Comparison of ENCODE assay signal across 8 mouse cellular contexts in the genomic region with DNA sequence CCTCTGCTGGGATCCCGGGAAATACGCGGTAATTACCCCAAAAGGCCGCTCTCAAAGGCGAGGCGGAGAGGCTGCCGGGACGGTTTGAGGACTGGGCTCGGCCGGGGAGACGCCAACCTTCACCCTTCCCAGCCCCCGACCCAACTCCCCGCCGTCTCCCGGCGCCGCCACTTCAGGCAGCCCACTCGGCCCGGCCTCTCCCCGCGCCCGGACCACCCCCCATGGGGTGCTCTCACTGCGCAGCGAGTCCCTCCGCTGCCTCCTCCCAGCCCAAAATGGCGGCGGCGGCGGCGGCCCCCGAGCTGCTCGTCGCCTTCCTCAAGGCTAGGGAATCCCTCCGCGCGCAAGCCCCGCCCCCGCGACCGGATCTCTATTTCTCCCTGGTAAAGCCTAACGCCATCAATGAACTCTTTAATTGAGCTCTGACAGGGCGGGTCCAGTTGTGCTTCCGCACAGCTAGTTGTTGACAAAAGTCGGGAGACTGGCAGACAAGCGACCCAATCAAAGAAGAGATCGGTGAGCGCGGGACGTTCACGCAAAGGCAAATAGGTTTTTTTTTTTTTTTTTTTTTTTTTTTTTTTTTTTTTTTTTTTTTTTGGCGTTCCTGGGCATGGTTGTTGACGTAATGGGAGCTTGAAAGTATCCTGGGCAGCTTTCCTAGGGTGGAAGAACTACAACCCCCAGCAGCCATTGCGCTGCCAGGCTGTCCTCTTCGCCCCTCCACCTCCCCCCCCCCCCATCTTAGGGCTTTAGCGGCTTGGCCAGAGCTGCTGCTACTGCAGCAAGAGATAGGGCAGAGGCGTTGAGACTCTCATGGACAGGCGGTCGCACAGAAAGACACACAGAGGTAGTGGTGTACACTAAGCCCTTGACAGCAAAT. TPM values are rescaled to one million over a fixed set of nuclear protein-coding genes. Genes with fewer than 3 reads are reported as not detected.
DNase-seq lines count a peak whose midpoint lies in the region; ATAC-seq lines count a peak whose summit lies in the region.

No protein-coding gene starts in this region.

- no peaks in the 10 kb centered on the region for H3K36me3 ChIP-seq in hindbrain, embryonic 12.5 days

- H3K4me2 ChIP-seq in hindbrain, embryonic 12.5 days (replicated peaks): peak overlapping the region; percentile 63

- H3K9ac ChIP-seq in hindbrain, embryonic 12.5 days: peak overlapping the region; percentile 99

- peak; percentile 100 for DNase-seq in NIH3T3 (ENCODE audit: low read depth)
- DNase-seq in cerebellum, postnatal 10 days: peak; percentile 100
- peak; percentile 100 for DNase-seq in frontal cortex, postnatal 10 days (ENCODE audit: low spot score in 2 of 2)
- DNase-seq in layer of hippocampus, postnatal 14 days (ENCODE audit: low spot score in 2 of 2): peak; percentile 100
- peak; percentile 100 for DNase-seq in lung, postnatal 14 days
- peak; percentile 99 for DNase-seq in retina, adult 2 months (ENCODE audit: low read depth, low spot score)
- peak; percentile 100 for DNase-seq in thymus, postnatal 36 days

- H3K4me3 ChIP-seq in hindbrain, embryonic 12.5 days: peak overlapping the region; percentile 86

- WGBS in hindbrain, embryonic 12.5 days: under 1% methylated on average over 58 of the region's 58 CpGs

- no peaks in the 10 kb centered on the region for H3K27me3 ChIP-seq in hindbrain, embryonic 12.5 days

- peaks cover 38% of the 10 kb centered on the region for H3K4me1 ChIP-seq in hindbrain, embryonic 12.5 days

- peak overlapping the region; percentile 97 for H3K27ac ChIP-seq in hindbrain, embryonic 12.5 days

- ATAC-seq in hindbrain, embryonic 12.5 days (ENCODE audit: low FRiP score): peak; percentile 91

- no peaks in the 10 kb centered on the region for H3K9me3 ChIP-seq in hindbrain, embryonic 12.5 days (replicated peaks)

RNA-seq across cellular contexts. Expression of a gene that starts 0.6 kb away (rescaled TPM):
- 12.0 and 12.9 TPM in 2 replicates for polyA plus RNA-seq in hindbrain, embryonic 12.5 days (2016; fragmentation: Nextera tagmentation; extraction: Ambion mirVana)
- total RNA-seq in layer of hippocampus, postnatal 14 days (2021): 10 to 100 TPM; 11.2 to 16.1 TPM

RNA-seq across cellular contexts. Expression of a gene that starts 16.8 kb away (rescaled TPM):
- polyA plus RNA-seq in hindbrain, embryonic 12.5 days (2016; fragmentation: Nextera tagmentation; extraction: Ambion mirVana): 3.8 and 4.0 TPM in 2 replicates
- 10 to 100 TPM; 50.8 to 53.8 TPM for total RNA-seq in layer of hippocampus, postnatal 14 days (2021)

RNA-seq across cellular contexts. Expression of a gene that starts 31.3 kb away (rescaled TPM):
- 7.0 and 8.3 TPM in 2 replicates for polyA plus RNA-seq in hindbrain, embryonic 12.5 days (2016; fragmentation: Nextera tagmentation; extraction: Ambion mirVana)
- 10 to 100 TPM; 71.0 to 80.3 TPM for total RNA-seq in layer of hippocampus, postnatal 14 days (2021)

RNA-seq across cellular contexts. Expression of a gene that starts 31.4 kb away (rescaled TPM):
- polyA plus RNA-seq in hindbrain, embryonic 12.5 days (2016; fragmentation: Nextera tagmentation; extraction: Ambion mirVana): 1.6 and 1.7 TPM in 2 replicates
- total RNA-seq in layer of hippocampus, postnatal 14 days (2021): 10 to 100 TPM in 1 of 2 experiments, 1 to 10 TPM in 1; 9.7 to 10.3 TPM

RNA-seq across cellular contexts. Expression of a gene that starts 38.1 kb away (rescaled TPM):
- 1.4 and 1.6 TPM in 2 replicates for polyA plus RNA-seq in hindbrain, embryonic 12.5 days (2016; fragmentation: Nextera tagmentation; extraction: Ambion mirVana)
- 100 to 1,000 TPM; 120 to 128 TPM for total RNA-seq in layer of hippocampus, postnatal 14 days (2021)

Comparison
In these comparisons a context has a peak if more than half of its experiments do, and no peak if none do; other contexts are left out.
1. Peak in every context shown above with its lines: DNase-seq, ATAC-seq, H3K4me3 ChIP-seq and H3K27ac ChIP-seq.